Mouse (Mus musculus) kidney, postnatal 14 days (tissue): ENCODE measurements around the gene Dolk.

ENCODE experiments used
- DNase-seq: peaks from one replicate; pipeline ENCODE4 v3.0.0; 2022; ENCODE audit warnings: mixed read lengths

The Dolk gene

DNA sequence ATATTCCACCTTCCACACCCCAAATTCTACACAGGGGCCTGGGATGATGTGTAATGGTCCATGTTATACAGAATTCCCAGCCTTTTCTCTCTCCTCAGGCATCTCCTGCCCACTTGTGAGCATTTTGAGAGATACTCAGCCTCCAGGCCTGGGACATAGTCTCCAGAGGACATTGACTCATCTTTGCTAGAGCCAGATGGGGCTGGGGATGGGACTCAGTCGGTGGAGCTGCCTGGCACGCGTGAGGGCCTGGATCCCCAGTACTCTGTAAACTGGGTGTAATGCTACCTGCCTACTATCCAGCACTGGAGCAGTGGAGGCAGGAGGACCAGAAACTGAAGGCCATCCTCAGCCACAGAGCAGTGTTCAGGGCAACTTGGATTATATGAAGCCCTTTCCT, 37.0 kb downstream of the Dolk start:
- no peak for DNase-seq

DNA sequence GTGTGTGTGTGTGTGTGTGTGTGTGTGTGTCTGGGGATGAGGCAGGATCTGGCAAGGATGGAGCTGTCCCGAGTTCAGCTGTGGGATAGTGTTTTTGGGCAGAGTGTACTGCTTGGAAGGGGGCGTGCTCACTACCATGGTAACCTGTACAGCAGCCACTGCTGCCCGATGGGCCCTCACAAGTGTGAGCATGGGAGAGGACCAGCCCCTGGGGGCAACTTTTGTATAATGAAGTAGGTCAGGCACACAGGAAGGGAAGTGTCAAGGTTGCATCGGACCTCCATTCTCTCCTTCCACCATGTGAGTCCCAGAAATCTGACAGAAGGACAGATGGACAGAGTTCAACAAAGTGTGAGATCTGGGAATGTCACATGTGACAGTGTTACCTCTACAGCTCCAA, 38.5 kb downstream of the Dolk start:
- DNase-seq, result no peak

DNA sequence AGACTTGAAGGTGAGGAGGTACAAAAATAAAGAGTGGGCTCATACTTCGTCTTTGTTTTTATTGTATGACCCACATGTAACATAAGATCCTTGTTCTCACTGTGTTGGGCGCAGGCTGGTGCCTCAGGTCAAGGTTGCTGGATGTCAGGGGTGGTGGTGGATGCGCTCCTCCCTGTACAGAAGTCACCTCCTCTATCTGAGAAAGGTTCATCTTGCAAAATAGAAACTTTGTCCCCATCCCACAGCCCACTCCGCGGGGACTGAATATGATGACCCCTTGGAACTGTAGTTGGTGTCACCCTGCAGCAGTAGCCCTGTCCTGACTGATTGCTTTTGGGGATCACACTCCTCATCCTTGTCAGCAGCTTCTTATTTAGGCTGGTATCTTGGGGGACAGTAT, 39.1 kb downstream of the Dolk start:
- DNase-seq, result no peak

DNA sequence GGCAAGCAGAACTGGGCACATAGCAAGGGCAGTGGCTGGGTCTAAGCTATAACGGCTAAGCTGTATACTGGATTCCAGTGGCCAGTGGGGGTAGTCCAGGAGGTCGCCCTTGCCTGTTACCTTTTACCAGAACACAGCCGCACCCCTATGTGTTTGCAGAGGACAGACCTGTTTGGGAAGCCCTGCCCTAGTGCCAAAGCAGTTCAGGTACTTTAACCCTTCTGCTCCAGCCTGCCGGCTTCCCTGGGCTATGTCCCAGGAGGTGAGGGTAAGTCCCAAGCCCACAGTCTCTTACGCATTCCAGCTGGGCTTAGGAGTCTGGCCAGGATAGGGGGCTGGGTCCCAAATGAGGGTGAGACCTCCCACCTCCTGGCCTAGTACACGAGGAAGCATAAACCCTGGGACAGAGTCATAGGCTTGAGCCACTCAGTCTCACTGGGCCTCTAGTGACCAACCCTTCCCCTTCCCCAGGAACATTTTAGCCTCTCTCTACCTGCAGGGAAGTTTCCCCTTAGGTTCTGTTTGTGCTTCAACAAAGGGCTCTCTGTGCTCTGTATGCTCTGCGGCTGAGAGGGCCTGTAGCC, 41.4 kb downstream of the Dolk start:
- DNase-seq, result no peak

DNA sequence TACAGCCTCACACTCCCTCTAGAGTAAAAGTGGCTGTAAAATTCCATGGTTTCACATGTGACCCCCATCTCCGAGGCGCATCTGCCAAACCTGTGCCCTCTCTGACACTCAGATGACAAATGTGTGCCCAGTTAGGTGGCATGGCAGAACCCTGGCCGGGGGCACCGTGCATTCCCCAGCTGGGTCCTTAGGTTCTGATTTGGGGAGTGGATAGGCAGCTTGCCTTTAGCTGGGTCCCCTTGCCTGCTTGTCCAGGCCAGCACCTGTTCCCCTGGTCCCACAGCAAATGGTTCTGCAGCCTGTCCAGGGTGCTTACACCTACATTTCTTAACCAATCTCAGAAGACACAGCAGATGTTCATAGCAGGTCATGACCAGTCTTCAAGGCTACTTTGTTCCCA, 42.7 kb downstream of the Dolk start:
- DNase-seq, result no peak

DNA sequence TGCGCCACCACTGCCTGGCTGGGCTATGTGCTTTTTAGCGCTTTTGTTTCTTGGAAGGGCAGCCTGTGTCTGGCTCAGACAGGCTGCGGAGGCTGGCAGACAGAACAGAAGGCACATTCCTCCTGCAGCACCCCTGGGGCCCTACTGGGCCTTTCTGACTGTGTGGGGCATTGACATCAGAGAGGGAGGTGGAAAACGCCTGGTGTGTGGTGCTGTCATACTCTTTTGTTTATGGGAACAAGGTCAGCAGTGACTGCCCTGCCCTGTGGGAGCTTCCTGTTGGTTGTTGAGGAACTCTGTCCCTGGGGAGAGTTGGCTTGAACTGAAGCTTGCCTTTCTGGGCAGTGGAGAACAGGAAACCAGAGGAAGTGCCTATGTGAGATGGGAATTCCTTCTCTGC, 43.6 kb downstream of the Dolk start:
- peak; percentile 90 for DNase-seq

DNA sequence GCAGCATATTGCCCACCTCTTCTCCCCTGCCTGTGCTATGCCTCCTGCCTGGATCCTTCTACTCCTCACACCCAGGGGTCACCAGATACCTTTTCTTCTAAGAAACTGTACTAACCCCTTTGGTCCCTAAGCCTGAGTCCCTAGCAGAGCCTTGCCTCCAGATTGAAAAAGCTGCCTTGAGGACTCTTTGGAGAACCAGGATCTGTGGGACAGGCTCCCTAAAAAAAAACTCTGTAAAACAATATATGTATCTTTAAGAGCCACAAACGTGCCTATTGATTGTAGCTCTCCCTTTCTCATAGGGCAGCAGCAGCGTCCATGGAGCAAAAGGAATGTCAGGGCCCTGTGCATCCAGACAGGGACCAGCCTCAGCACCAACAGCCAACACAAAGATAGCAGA, 45.9 kb downstream of the Dolk start, which contains the start of gene Gm28035:
TSS of gene Gm28035 (plus strand) at position 301 of the 400 bp plus-strand sequence.
- DNase-seq, result no peak

DNA sequence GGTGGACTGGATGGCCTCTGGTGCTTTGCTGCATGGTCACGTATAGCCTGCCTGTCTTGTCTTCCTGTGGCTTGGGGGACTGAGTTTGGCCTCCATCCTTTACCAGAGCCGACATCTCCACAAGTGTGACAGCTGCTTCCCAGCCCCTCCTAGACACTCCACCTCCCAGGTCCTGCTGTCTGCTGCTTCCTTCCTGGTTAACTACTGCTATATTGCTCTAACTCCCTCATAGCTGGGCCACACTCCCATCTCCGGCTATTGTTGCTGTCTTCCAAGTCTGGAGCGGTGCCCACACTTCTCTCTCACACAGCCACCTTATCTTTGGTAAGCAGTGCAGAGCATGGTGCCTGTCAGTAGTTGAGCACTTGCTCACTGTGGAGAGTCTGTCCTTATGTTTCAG, 46.4 kb downstream of the Dolk start:
- peak; percentile 80 for DNase-seq

DNA sequence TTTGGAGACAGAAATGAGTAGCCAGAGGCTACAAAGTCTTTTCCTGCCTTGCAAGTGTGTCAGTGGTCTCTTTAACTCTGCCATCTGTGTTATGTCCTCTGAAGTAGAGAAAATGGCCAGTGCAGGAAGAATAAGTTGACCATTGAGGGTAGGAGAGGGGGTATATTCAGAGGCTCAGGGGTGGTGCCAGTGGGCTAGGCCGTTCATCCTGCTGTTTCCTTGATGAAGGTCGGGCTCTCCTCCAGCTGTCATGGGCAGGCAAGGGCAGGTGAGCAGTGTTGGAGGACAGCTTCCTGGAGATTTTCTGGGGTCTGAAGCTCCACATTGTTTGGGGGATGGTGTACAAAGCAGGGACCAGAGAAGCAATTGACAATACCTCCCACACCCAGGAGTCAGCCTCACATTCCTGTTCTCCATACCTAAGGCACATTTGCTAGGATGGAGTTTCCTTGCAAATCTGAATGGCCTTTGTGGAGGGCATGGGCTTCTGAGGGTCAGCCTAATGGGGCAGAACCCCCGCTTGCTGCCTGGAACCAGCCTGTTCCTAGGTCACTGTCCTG, 47.1 kb downstream of the Dolk start:
- no peak for DNase-seq

DNA sequence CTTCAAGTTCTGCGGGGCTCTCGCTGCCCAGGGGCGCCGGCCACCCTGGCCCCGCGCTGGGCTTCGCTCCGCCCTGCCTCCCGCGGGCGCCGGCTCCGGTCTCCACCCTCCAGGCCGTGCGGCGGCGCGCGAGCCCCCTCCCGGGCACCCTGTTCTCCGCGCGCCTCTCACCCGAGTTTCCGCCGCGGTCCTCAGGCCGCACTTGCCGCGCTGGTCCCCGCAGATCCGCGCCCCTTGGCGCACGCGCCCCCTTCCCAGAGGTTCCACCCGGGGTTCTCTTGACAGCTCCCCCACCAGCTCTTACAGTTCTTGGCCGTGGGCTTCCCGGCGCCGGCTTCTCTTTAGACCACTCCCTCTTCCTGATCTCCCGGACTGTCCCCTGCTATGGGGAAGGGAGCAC, 48.3 kb downstream of the Dolk start:
- peak; percentile 89 for DNase-seq

DNA sequence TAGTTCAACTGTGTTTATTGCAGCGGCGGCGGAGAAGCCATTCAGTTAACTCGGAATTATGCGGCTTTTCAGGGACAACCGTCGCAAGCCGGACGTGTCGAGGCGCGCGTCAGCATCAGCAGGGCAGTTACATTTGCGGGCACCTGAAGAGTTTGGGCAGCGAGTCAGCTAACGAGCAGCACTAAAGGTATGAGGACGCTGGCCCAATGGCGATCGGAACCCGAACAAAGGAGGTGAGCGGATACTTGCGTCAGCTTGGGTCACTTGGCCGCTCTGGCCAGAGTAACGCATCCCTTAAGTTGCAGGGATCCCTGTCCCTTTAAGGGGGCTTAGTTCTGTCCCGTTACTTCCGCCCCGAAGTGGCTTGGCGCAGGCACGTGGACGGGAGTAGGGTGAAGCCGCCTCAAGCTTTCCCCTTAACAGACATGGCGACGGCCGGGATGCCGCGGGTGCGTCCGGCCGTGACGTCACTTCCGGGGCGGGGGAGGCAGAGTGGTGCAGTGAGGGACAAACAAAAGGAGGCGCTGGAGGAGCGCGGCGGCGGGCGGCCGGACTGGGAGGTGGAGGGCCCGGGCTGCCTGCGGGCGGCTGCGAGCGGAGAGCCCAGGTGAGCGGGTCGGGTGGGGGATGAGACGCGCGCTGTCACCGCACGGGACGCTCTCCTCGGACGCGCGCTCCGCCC, 48.8 kb downstream of the Dolk start, which contains the start of gene Lrrc8a:
TSS of gene Lrrc8a (plus strand) at position 517 of the 682 bp plus-strand sequence.
- peak; percentile 100 for DNase-seq

DNA sequence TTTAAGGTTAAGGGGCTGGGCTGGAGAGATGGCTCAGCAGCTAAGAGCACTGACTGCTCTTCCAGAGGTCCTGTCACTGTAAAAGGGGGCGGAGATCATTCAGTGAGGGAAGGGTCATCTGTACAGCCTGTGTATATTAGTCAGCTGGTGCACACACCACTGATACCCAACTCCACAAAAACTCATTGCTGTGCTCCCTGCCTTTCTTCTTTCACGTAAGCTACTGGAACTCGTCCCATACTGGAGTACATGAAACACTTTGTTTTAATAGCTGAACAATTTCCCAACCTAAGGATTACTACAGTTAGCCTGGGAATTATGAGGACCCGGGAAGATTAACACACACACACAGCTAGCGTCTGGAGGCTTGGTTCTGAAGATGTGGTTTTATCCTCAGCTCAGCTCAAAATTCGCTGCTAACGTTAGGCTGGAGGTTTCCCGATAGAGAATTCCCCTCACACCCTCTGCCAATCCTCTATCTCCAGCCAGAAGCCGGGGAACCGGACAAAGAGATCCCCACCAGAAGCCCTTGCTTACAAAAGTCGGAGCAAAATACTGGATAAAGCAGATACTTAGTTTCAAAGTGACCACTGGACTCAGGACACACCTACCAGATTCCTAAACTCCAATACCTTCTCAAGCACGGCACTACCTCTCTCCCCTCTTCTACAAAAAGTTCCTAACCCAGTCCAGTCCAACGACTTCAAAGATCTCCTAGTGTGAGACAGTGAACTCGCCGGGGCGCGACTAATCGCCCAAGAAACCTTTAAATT, 49.5 kb downstream of the Dolk start:
- DNase-seq, result peak; percentile 35

DNA sequence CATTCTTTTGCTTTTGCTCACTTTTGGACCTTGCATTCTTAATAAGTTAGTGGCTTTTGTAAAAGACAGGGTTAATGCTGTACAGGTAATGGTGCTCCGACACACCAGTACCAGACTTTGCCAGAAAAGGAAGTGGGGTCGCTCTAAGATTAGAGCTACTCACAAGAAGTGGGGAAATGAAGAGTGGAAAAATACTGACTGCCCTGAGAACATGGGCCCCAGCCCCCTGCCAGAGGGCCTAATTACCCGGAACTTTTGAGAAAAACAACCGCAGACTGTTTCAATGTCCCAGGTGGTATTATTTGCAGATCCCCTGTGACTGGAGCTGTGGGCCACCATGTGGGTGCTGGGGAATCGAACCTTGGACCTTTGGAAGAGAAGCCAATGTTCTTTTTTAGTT, 50.5 kb downstream of the Dolk start:
- no peak for DNase-seq
